Mouse (Mus musculus): ENCODE measurements around the gene Kif17. TPM values are rescaled to one million over a fixed set of nuclear protein-coding genes. Genes with fewer than 3 reads are reported as not detected.

Kif17 gene
- polyA plus RNA-seq, 1 experiment = 0.48 TPM

- no peak overlapping the region for H3K4me3 ChIP-seq (ENCODE audit: insufficient read depth, low read depth, low read length)
Observed at GRCm38 (mm10) chr4:138288691-138289090, 38.5 kb downstream of the Kif17 start.

DNA sequence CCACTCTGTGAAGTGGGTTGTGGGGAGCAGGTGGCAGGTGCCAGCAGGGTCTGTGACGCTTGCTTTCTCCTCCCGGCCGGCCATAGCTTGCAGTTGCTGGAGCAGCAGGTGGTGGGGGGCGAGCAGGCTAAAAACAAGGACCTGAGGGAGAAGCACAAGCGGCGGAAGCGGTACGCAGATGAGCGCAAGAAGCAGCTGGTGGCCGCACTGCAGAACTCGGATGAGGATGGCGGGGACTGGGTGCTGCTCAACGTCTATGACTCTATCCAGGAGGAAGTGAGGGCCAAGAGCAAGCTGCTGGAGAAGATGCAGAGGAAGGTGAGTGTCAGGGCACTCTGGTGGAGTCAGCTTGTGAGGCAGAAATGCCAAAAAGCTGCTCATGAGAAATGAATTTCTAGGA, 41.8 kb downstream of the Kif17 start:
- DNase-seq = no peak
- TF ChIP-seq CTCF (conservative IDR thresholded peaks at IDR 0.05; ENCODE audit: insufficient read depth, insufficient read length, low read depth, low read length) (no peak), POLR2A (IDR thresholded peaks at IDR 0.05; ENCODE audit: low read depth, low read length) (no peak)
- no peaks in the 10 kb centered on the region for H3K4me1 ChIP-seq (ENCODE audit: control insufficient read depth, insufficient read depth, low read length)
- no peak overlapping the region for H3K27ac ChIP-seq (ENCODE audit: insufficient read depth, low read depth, low read length)
- no peaks in the 10 kb centered on the region for H3K27me3 ChIP-seq (replicated peaks; ENCODE audit: control insufficient read depth, insufficient read depth, low read length)
- 87% methylated on average over 13 of the region's 13 CpGs for WGBS
- H3K36me3 ChIP-seq (ENCODE audit: control insufficient read depth, insufficient read depth, low read length) = no peaks in the 10 kb centered on the region
- H3K4me3 ChIP-seq (ENCODE audit: insufficient read depth, low read depth, low read length) = no peak overlapping the region

More at GRCm38 (mm10) chr4:138288691-138289090, 38.5 kb downstream of the Kif17 start:
- TF ChIP-seq CTCF (conservative IDR thresholded peaks at IDR 0.05; ENCODE audit: insufficient read depth, insufficient read length, low read depth, low read length) (no peak), POLR2A (IDR thresholded peaks at IDR 0.05; ENCODE audit: low read depth, low read length) (no peak)
- Histone ChIP-seq H3K27me3 (replicated peaks; ENCODE audit: control insufficient read depth, insufficient read depth, low read length) (no peaks in the 10 kb centered on the region), H3K36me3 (ENCODE audit: control insufficient read depth, insufficient read depth, low read length) (no peaks in the 10 kb centered on the region), H3K4me1 (ENCODE audit: control insufficient read depth, insufficient read depth, low read length) (no peaks in the 10 kb centered on the region), H3K27ac (ENCODE audit: insufficient read depth, low read depth, low read length) (no peak overlapping the region)
- 86% methylated on average over 7 of the region's 7 CpGs for WGBS
- DNase-seq = no peak

DNA sequence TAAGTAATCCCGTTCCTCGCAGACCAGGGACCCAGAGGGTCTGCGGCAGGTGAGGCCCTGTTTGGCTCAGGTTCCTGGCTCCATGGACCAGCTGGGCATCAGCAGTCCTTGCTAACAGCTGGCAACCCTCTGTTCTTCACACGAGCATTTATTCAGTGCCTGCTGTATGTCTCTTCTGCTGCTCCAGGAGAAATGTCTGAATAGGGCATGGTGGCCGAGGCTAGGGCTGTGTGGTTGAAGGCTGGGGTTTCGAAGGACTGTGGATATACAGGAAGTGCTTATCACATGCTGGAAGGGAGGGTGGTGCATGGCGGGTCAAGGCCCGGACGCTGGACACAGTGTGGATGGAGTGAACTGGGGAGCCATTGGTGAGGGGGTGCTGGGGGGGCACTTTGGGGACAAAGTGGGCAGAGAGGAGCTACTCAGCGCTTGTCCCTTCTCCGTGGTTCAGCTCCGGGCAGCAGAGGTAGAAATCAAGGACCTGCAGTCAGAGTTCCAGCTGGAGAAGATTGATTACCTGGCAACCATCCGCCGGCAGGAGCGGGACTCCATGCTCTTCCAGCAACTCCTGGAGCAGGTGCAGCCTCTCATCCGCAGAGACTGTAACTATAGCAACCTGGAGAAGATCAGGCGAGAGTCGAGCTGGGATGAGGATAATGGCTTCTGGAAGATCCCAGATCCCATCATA, 43.2 kb downstream of the Kif17 start:
- Histone ChIP-seq H3K27me3 (replicated peaks; ENCODE audit: control insufficient read depth, insufficient read depth, low read length) (no peaks in the 10 kb centered on the region), H3K4me3 (ENCODE audit: insufficient read depth, low read depth, low read length) (no peak overlapping the region), H3K4me1 (ENCODE audit: control insufficient read depth, insufficient read depth, low read length) (no peaks in the 10 kb centered on the region), H3K27ac (ENCODE audit: insufficient read depth, low read depth, low read length) (no peak overlapping the region), H3K36me3 (ENCODE audit: control insufficient read depth, insufficient read depth, low read length) (no peaks in the 10 kb centered on the region)
- TF ChIP-seq POLR2A (IDR thresholded peaks at IDR 0.05; ENCODE audit: low read depth, low read length) (no peak), CTCF (conservative IDR thresholded peaks at IDR 0.05; ENCODE audit: insufficient read depth, insufficient read length, low read depth, low read length) (no peak)
- no peak for DNase-seq
- 70% methylated on average over 18 of the region's 18 CpGs for WGBS

GRCm38 (mm10) chr4:138293949-138294550, 43.8 kb downstream of the Kif17 start:
- TF ChIP-seq POLR2A (IDR thresholded peaks at IDR 0.05; ENCODE audit: low read depth, low read length) (no peak), CTCF (conservative IDR thresholded peaks at IDR 0.05; ENCODE audit: insufficient read depth, insufficient read length, low read depth, low read length) (no peak)
- H3K4me1 ChIP-seq (ENCODE audit: control insufficient read depth, insufficient read depth, low read length) = no peaks in the 10 kb centered on the region
- 60% methylated on average over 10 of the region's 14 CpGs for WGBS
- H3K27me3 ChIP-seq (replicated peaks; ENCODE audit: control insufficient read depth, insufficient read depth, low read length) = no peaks in the 10 kb centered on the region
- no peak overlapping the region for H3K4me3 ChIP-seq (ENCODE audit: insufficient read depth, low read depth, low read length)
- H3K36me3 ChIP-seq (ENCODE audit: control insufficient read depth, insufficient read depth, low read length) = no peaks in the 10 kb centered on the region
- no peak overlapping the region for H3K27ac ChIP-seq (ENCODE audit: insufficient read depth, low read depth, low read length)
- DNase-seq = no peak

DNA sequence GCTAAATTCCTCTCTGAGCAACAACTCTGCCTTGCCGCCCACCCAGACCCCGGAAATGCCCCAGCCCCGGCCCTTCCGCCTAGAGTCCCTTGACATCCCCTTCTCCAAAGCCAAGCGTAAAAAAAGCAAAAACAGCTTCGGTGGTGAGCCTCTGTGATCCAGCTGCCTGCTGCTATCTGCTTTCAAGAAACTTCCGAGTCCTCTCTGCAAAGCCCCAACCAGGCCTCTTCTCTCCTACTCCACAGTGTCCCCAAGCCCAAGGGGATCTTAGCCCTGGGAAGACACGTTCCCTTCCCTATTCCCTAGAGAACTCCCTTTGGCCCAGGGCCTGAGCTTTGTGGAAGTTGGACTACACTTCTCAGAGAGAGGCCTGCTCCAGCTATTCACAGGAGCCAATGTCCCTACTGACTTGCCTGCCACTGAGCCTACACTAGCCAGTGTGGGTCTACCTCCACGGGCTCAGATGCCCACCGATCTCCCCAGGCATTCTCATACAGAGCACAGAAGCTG, 51.1 kb downstream of the Kif17 start:
- Histone ChIP-seq H3K4me3 (ENCODE audit: insufficient read depth, low read depth, low read length) (no peak overlapping the region), H3K27ac (ENCODE audit: insufficient read depth, low read depth, low read length) (no peak overlapping the region), H3K36me3 (ENCODE audit: control insufficient read depth, insufficient read depth, low read length) (no peaks in the 10 kb centered on the region), H3K4me1 (ENCODE audit: control insufficient read depth, insufficient read depth, low read length) (peaks cover 4% of the 10 kb centered on the region), H3K27me3 (replicated peaks; ENCODE audit: control insufficient read depth, insufficient read depth, low read length) (no peaks in the 10 kb centered on the region)
- no peak for TF ChIP-seq POLR2A (IDR thresholded peaks at IDR 0.05; ENCODE audit: low read depth, low read length)
- no peak for TF ChIP-seq CTCF (conservative IDR thresholded peaks at IDR 0.05; ENCODE audit: insufficient read depth, insufficient read length, low read depth, low read length)
- DNase-seq = no peak
- WGBS = 85% methylated on average over 10 of the region's 10 CpGs

GRCm38 (mm10) chr4:138303011-138303410, 52.8 kb downstream of the Kif17 start:
- H3K4me1 ChIP-seq (ENCODE audit: control insufficient read depth, insufficient read depth, low read length) = peaks cover 4% of the 10 kb centered on the region
- no peak overlapping the region for H3K4me3 ChIP-seq (ENCODE audit: insufficient read depth, low read depth, low read length)
- no peaks in the 10 kb centered on the region for H3K27me3 ChIP-seq (replicated peaks; ENCODE audit: control insufficient read depth, insufficient read depth, low read length)
- 94% methylated on average over 3 of the region's 3 CpGs for WGBS
- no peaks in the 10 kb centered on the region for H3K36me3 ChIP-seq (ENCODE audit: control insufficient read depth, insufficient read depth, low read length)
- no peak overlapping the region for H3K27ac ChIP-seq (ENCODE audit: insufficient read depth, low read depth, low read length)
- no peak for DNase-seq
- TF ChIP-seq CTCF (conservative IDR thresholded peaks at IDR 0.05; ENCODE audit: insufficient read depth, insufficient read length, low read depth, low read length) (no peak), POLR2A (IDR thresholded peaks at IDR 0.05; ENCODE audit: low read depth, low read length) (no peak)

DNA sequence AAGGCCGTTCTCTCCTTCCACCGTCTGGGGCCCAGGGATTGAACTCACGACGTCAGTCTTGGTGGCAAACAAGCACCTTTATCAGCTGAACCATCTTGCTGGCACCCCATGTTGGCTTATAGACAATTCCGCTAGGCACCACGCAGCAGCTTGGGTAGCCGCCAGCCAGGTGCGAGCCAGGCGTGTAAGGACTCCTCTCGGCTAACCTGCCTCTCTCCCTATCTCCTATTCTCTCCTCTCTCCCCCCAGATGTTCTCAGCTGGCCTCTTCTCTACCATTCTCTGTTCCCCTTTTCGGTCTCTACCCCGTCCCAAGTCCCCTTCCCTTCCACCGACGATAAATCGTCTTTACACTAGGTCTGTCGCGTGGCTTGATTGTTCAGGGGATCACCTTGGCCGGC, 53.5 kb downstream of the Kif17 start:
- Histone ChIP-seq H3K27ac (ENCODE audit: insufficient read depth, low read depth, low read length) (no peak overlapping the region), H3K36me3 (ENCODE audit: control insufficient read depth, insufficient read depth, low read length) (no peaks in the 10 kb centered on the region), H3K27me3 (replicated peaks; ENCODE audit: control insufficient read depth, insufficient read depth, low read length) (no peaks in the 10 kb centered on the region), H3K4me3 (ENCODE audit: insufficient read depth, low read depth, low read length) (no peak overlapping the region), H3K4me1 (ENCODE audit: control insufficient read depth, insufficient read depth, low read length) (peaks cover 4% of the 10 kb centered on the region)
- TF ChIP-seq POLR2A (IDR thresholded peaks at IDR 0.05; ENCODE audit: low read depth, low read length) = no peak
- TF ChIP-seq CTCF (conservative IDR thresholded peaks at IDR 0.05; ENCODE audit: insufficient read depth, insufficient read length, low read depth, low read length) = no peak
- 13% methylated on average over 18 of the region's 18 CpGs for whole genome bisulfite sequencing
- no peak for DNase-seq
